Mouse (Mus musculus): ENCODE data around the gene Nek7.

Nek7 gene

DNA sequence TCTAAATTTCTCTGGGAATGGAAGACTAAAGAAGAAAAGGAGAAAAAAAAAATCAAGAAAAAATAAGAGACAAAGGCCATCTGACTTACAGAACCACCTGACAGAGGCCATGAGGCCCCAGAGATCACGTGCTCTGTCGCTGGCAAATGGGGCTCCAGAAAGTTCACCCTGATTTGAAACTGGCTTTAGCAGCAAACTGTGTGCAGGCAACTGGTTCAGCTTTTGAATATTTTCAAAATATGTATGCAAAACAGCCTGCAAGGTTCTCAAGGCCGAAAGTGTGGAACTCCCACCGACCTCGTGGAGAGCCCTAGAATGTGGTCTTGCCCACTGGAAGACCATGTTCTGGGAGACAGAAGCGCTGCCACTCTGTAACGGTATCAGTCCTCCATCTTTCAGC is 11.6 kb downstream of the Nek7 start:
- no peak for DNase-seq (ENCODE audit: low read depth, low spot score)

DNA sequence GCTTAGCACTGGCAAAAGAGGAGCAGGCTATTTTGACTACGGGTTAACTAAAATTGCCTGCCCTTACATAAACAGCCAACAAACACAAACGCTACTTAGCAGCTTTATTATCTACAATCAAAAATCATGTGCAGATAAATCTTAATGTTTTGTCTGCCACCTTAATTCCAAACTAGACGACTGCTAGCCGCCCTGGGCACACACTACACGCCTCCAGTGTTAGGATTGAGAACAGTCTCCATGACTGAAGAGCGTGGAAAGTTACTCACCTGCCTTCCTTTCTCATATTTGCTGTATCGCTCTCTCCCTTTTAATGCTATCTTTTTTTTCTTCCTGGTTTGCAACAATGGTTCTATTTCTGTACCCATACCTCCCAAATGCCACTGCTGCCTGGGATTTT is 12.1 kb downstream of the Nek7 start:
- DNase-seq (ENCODE audit: low read depth, low spot score) = no peak

DNA sequence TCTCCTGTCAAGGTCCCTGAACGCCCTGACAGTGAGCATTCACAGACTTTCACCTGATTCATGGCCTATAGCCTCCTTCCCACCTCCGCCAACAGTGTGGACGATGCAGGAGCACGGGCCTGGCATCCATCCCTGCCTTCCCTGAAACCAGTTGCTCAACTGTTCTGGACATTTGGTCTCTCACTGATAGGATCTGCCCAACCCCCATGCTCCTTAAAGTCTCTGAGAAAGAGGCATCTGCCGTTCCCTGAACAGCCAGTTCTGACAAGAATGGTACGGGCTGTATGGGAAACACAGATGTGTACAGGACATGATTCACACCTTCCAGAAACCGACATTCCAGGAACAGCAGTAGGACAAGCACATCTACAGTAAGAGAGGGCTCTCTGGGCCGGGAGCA is 13.2 kb downstream of the Nek7 start:
- peak; percentile 51 for DNase-seq (ENCODE audit: low read depth, low spot score)

DNA sequence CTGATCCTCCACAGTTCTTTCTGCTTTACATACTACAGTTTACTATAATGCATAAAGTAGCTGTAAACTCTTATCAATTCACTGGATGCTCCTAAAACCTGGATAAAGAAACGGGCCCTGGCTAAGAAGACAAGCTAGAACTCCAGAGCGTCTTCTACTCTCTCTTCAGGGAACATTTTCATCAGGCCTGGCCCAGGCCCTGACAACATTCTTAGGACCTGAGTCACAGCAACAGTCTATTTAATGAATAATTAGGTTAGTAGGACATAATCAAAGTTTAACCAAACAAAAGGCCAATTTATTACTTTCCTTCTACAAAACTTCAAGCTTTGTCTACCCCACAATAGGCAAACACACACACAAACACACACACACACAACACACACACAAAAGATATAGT is 15.2 kb downstream of the Nek7 start:
- no peak for DNase-seq (ENCODE audit: low read depth, low spot score)

DNA sequence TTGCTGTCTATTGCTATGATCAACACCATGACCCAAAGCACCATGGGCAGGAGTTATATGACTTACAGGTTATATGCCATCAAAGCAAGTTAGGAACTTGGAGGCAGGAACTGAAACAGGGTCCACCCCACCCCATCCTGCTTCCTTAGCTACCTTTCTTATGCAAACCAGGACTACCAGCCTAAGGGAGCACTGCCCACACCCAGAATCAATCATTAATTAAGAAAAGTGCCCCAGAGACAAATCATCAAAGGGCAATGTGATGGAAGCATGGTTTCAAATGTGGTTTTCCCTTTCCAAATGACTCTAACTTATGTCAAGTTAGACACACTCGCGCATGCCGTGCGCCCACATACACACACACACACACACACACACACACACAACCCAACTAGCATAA is 16.0 kb downstream of the Nek7 start:
- DNase-seq (ENCODE audit: low read depth, low spot score) = peak; percentile 37

DNA sequence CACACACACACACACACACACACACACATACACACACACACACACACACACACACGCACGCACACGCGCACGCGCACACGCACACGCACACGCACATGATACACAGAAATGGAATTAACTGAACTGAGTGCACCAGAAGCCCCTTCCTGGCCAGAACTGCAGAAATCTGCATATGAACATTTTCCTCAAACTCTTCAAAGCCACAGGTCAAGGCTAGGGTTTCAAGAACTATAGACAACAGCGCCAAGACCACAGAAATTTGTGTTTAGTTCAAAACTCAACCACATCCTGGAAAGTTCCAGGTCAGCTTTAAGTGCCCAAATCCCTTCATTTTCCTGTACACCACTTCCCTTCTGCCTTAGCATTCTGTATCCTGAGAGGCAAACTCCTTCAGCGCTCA is 21.9 kb downstream of the Nek7 start:
- no peak for DNase-seq (ENCODE audit: low read depth, low spot score)

DNA sequence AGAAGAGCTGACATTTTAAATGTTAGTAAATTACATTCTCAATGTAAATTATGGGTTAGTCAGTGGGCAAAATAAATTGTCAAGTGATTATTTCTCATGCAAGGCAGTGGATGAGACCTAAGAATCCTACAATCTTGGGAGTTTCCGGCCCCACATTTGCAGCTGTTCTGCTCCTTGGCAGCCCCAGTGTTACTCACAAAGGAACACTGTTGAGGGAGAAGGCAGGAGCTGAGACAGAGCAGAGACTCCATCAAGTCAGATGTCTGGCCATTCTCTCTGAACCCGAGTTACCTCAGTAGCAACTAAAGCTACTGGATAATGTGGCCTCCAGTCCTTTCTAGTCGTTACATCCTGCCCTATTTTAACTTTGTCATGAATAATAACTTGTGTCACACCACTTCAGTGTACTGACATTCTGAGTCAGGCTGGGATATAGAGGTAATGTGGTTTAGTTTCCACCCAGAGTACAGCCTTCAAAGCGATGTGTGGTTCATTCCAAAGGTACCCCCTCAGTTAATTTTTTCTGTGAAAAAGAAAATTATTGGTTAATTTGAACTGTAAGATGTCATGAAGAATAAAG is 23.7 kb downstream of the Nek7 start:
- DNase-seq (ENCODE audit: low read depth, low spot score) = no peak

DNA sequence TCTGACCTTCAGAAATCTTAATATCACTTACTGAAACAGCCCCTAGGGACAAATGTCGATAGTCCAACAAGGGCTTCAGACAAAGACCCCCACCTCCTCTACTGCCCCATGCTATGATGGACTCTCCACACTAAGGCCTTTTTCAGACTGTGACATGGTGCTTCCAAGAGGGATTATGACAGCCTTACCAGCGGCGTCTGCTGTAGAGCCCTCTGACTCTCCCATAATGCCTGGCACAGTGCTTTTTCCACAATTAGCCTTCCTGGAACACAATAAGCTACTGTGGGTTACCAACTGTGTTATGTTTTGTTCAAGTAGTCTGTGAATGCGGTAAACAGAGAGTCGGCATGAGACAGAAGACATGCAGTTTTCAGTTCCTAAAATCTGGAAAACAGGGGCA is 25.0 kb downstream of the Nek7 start:
- no peak for DNase-seq (ENCODE audit: low read depth, low spot score)

DNA sequence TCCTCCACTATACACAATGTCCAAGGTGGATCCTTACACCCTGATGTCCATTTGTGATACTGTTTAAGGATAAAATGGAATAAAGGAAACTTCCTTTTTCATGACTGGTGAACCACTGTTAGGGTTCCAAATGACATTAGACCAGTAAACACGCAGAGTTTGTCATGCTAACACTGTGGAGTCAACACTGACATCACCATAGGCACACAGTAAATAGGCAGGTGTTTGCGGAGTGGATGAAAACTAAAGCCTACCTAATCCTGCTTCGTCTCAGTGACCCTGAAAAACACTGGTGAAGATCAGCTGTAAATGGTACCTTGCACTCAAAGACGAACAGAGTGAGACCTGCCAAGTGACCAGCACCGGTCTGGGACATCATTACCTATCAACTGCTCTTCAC is 26.0 kb downstream of the Nek7 start:
- no peak for DNase-seq (ENCODE audit: low read depth, low spot score)

DNA sequence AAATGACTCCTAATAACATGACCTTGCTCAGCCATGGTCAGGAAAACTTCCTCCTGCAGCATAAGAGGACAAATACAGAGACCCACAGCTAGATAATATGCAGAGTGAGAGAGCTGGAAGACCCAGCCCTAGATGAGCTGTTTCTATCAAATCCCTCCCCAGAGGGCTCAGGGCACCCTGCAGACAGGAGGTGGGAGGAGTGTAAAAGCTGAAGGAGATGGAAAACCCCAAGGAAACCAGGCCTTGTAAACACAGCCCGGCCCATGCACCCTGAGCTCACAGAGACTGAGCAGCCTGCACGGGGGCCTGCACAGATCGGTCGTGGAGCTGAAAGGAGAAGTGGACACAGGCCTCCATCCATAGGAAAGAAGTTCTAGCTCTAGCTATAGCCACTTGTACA is 27.5 kb downstream of the Nek7 start:
- DNase-seq (ENCODE audit: low read depth, low spot score) = peak; percentile 59

DNA sequence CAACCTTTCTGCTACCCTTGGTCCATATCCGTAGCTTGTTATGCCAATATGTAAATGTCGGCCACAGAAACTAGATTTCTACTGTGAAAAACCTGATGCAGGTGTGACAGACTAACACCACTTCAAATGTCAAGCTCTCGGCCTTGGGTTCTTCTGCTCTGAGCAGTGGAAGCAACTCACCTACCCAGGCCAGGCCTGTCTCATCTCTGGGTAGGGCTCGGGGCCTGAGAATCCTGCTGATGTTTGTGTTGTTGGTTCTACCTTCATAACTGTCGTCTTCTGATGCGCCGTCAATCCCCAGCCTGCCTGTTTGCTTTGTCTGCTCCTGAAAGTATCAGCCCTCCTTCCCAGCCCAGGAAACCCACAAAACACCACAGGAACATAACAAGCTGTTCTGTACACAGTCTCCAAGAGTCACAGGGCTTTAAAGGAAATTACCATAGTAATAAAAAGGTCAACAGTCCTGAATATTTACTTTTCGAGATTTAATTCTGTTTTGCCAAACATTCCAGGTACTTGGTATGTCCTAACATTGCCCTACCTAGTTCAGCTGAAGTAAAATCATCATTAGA is 29.4 kb downstream of the Nek7 start:
- peak; percentile 44 for DNase-seq (ENCODE audit: low read depth, low spot score)

DNA sequence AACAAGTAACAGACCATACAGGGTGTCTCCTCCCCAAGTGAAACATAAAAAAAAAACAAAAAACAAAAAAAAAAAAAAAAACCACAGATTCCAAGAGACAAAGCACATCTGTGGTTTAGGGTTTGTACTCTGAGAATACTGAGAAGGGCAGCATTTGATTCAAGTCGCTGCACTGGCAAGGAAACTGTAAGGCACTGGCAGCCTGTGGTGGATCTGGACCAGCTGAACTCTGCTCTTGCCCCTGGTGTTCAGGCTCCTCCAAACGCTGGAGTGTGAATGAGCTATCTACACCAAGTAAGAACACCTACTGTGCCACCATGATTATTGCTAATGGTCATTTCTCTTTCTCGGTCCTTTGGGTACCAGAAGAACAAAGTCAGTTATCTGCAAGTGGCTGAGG is 30.8 kb downstream of the Nek7 start:
- DNase-seq (ENCODE audit: low read depth, low spot score) = no peak

DNA sequence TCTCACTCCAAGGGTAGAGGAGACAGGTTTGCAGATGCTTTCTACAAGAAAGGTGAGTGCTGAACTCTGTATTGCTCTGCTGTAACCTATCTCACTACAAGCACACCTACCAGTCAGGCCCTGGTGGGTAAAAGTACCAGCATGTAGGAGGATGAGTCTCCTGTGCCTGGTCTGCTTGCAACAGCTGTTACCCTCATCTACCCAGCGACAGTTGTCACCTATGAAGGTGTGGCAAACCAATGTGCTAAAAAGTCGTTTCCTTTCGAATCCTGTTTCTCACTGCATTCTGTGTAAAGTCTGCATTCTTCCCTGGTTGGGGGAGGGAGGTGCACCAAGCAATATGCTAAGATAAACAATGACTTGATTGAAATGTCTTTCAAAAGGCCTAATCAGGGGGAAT is 32.1 kb downstream of the Nek7 start:
- no peak for DNase-seq (ENCODE audit: low read depth, low spot score)

DNA sequence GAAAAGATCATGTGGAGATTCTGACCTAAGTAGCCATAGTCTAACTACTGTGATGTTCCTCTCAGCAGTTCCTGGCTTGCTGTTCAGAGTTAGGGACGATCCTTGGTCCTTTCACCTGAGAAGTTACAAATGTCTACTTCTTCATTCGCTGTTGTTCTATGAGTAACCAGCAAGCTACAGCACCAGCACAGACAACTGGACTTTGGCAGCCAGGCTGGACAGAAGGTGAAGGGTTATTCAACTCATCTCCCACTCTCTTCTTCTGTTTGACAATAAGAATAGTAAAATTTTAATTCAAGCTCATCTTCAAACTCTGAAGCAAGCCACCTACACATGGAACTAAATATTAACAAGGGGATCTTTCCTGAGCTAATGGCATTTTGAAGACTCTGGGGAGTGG is 33.0 kb downstream of the Nek7 start:
- DNase-seq (ENCODE audit: low read depth, low spot score) = no peak

DNA sequence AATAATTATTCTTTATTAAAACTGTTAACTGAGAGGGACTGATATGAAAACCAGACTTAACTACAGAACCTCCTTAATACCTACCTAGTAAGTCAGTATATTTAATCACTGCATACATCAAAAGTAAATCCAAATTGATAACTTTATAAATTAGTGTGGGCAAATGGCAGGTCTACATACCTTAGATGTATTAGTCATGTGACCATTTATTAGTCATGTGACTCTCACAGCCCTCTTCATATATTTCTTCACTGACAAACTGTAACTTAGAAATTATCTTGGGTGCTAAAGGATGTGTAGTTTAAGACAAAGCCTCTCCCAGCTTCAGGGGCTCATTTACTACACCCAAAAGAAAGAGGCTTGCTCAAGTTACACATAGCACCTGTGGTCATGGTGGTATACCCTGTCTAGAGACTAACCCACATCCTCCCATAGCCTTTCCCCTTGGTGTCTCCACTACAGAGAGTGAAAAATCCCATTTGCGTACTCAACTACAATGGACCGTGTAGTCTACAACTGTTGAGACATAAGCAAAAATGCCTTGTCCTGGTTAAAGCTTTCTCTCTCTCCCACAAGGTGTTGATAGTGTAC is 35.4 kb downstream of the Nek7 start:
- no peak for DNase-seq (ENCODE audit: low read depth, low spot score)

DNA sequence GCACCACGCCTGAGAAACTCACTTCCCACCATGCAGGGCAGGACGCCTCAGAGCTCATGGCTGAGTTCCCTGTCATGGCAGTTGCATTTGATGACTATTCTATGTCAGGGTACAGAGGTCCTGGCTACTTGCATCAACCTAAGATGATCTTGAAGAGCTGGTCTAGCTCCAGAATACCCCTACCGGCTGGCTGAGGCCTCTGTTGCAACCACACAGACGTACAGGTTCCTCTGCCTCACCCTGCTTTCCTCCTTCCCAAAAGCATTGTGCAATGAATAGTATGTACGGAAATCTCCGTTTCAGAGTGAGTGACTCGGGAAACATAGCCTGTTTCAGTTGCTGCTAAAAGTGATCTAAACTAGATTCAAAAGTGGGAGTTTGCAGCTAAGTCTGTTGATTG is 37.7 kb downstream of the Nek7 start:
- DNase-seq (ENCODE audit: low read depth, low spot score) = no peak

DNA sequence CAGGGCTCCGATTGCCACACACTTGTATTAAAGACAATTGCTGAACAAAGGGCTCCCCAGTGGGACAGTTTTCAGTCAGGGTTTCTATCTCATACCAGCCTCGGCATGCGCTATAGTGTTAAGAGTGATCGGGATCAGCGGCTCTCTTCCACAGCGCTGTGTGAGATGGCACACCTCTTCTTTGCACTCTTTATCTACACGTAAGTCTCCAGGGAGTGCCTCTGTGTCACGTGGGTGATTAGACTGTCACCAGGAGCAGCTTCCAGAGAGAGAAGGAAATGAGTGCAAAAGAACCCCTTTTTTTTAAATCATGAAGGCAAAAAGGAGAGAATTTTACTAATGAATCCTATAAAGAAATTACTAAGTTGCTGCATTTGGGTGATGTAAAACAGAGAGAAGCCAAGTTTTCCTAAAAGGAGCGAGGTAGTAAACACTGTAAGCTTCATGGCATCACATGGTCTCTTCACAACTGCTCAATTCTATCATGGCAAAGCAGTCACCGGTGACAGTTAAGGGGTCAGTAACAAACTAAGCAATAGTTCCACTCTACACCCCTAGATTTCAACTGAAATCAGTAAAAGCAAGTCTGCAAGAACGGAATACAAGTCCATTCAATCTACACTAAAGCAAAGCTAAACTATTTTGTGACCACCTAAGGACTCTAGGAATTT is 40.0 kb downstream of the Nek7 start:
- no peak for DNase-seq (ENCODE audit: low read depth, low spot score)

DNA sequence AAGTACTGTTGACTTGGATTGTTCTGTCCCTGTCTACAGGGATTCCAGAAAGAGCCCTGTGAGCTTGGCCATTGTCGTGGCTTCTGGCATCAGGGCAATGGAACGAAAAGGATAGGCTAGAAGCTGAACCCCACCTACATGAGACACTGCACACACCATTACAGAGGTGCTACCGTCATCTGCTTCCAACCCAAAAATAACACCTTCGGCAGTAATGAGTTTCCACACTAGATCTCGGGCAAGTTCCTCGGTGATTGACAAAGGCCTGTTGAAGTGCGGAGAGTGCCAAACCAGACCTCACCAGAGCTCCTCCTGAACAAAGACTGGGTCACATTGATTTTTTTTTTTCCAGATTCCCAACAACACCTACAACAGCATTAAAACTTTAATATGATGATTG is 40.7 kb downstream of the Nek7 start:
- DNase-seq (ENCODE audit: low read depth, low spot score) = no peak

DNA sequence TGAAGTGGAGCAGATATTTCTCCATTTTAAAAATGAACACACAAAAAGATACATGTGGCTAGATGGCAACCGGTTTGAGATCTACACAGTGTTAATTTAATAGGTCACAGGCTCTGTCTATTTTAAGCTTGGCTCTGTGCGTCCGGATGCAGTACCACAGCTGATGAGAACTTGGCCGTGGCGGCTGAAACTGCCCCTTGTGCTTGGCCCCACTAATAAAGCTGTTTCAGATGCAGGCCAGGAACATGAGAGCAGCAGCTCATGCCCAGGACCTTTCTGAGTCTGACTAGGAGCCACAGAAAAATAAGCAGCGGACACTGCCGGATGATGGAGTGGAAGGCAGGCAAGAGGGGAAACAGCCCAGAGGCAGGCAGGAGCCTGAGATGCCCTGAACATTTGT is 43.1 kb downstream of the Nek7 start:
- DNase-seq (ENCODE audit: low read depth, low spot score) = no peak

DNA sequence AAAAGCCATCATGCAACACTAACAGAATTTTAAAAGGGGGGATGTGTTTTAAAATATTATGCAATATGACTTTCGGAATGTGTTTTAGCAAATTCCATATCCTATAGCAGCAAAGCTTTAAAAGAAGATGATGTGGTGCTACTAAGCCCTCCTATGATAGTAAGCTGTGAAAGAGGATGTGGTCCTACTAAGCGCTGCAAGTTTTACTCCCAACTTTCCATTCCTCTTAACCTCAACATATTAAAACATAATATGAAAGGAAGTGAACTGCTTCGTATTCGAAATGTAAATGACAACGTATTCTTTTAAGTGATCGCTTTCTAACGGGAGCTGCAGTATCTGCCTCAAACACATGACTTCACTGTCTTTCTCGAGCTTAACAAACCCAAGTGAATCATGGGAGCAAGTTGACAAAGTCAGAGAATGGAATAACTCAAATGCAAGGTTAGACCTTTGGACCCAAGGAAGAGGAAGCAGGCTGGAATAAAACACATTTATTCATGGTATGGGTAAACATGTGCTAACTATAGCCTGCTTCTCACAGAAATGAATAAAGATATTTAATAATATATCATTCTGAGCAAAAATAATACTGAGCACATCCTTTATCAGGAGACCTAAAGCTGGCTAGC is 43.8 kb downstream of the Nek7 start:
- no peak for DNase-seq (ENCODE audit: low read depth, low spot score)

DNA sequence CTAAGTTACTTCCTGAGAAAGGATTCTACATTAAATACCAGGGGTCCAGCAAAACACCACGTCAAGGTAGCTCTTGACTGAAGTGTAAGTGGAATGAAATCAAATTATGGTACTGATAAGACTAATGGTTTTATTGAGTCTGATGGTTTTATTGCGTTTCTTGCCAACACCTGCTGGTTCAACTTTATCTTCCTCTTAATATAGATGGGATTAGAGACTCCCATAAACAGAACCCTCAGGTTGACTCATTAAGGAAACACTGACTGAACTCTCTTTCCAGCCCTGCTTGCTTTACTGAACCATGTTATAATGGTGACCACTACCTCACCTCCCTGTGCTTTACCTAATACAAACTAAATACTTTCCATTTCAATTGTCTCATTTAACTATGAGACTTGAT is 44.3 kb downstream of the Nek7 start:
- no peak for DNase-seq (ENCODE audit: low read depth, low spot score)

DNA sequence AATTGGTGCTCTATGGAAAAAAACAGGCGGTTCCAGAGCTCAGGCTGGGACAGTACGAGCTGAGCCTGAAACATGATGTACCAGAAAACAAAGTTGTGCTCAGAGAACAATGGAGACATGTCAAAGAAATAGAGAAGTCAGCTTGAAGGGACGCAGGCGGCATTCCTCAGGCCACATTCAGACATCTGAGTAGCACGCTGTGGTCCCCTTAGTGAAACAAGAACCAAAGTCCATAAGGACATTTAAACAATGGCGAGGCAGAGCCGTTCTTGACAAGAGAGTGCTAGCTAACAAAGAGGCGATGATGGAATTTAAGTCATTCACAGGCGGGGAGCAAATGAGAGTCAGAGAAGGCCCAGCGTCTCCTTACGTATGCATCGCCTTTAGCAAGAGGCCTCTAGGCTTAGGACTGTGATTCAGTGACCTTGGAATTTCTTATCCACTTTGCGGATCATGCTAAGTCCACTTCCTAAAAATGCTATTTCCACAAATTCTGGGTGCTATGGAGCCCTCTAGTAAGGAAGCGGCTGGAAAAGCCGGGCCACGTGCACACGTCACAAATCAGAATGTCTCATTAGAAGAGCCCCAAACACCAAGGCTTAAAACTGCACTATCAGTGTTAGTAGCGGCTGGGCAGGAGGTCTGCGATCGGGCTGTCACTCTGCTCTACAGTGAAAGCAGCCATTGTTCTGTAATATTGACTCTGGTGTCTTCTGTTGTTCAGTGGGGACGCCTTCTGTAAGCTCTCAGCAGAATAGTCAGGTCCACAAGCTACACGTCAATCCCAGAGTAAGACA is 48.2 kb downstream of the Nek7 start:
- peak; percentile 63 for DNase-seq (ENCODE audit: low read depth, low spot score)

Measured in ZHBTc4 (cell line).